Mouse (Mus musculus) heart, postnatal 25 days (tissue): ENCODE results near the gene Sync. TPM values are rescaled to one million over a fixed set of nuclear protein-coding genes. Genes with fewer than 3 reads are reported as not detected.

Experiments used
- DNase-seq: peaks from one replicate; pipeline ENCODE4 v3.0.0; 2022; ENCODE audit warnings: low spot score
- intact Hi-C: fragments of 180-260 bp; cut with DNase I; formaldehyde crosslinking; loops from one replicate; pipeline ENCODE4 v1.15.1; 2025
- total RNA-seq, 2 experiments: library from RNA; stranded (reverse); gene quantifications; 2 replicates each; pipeline ENCODE4 v1.2.3; 2021

The Sync gene
- total RNA-seq, 2 experiments from 2014 or later, result 15.5 to 16.3 TPM

GRCm38 (mm10) chr4:129260678-129261077 is 26.7 kb upstream of the Sync start:
- intact Hi-C loops, result no loop called here
- no peak for DNase-seq

- intact Hi-C loops, result no loop called here
- DNase-seq, result no peak
These were observed 26.2 kb upstream of the Sync start, which contains the start of gene C77080 for GRCm38 (mm10) chr4:129261196-129261595. Gene C77080 (minus strand): TSS chr4:129261404.

GRCm38 (mm10) chr4:129263225-129264021 is 24.0 kb upstream of the Sync start:
- intact Hi-C loops, result no loop called here
- DNase-seq, result peak; percentile 53

- no peak for DNase-seq
- intact Hi-C loops, result no loop called here
These were observed 21.2 kb upstream of the Sync start for GRCm38 (mm10) chr4:129266191-129266590.

GRCm38 (mm10) chr4:129266821-129267220 is 20.6 kb upstream of the Sync start:
- DNase-seq, result no peak
- intact Hi-C loops, result no loop called here

GRCm38 (mm10) chr4:129268698-129269097 is 18.7 kb upstream of the Sync start:
- intact Hi-C loops, result no loop called here
- no peak for DNase-seq

GRCm38 (mm10) chr4:129271991-129272755 is 15.2 kb upstream of the Sync start:
- intact Hi-C loops, result no loop called here
- DNase-seq, result no peak

GRCm38 (mm10) chr4:129272756-129273046 is 14.7 kb upstream of the Sync start:
- intact Hi-C loops, result no loop called here
- no peak for DNase-seq

GRCm38 (mm10) chr4:129276453-129276865 is 11.0 kb upstream of the Sync start:
- intact Hi-C loops, result loop anchor here (2.0 kb wide), 2 partner anchors 66 to 142 kb away; no protein-coding TSS in a partner anchor
- peak; percentile 87 for DNase-seq

- no peak for DNase-seq
- intact Hi-C loops, result no loop called here
These were observed 4.6 kb upstream of the Sync start for GRCm38 (mm10) chr4:129282786-129283185.

- intact Hi-C loops, result no loop called here
- no peak for DNase-seq
These were observed 4.2 kb upstream of the Sync start for GRCm38 (mm10) chr4:129283226-129283625.

GRCm38 (mm10) chr4:129284685-129285084 is 2.7 kb upstream of the Sync start:
- no peak for DNase-seq
- intact Hi-C loops, result no loop called here

GRCm38 (mm10) chr4:129286001-129286682 is 1.3 kb upstream of the Sync start:
- DNase-seq, result peak; percentile 41
- intact Hi-C loops, result no loop called here

- no peak for DNase-seq
- intact Hi-C loops, result no loop called here
These were observed 540 bp upstream of the Sync start for GRCm38 (mm10) chr4:129286683-129287471.

GRCm38 (mm10) chr4:129288067-129288466 is 650 bp downstream of the Sync start:
- DNase-seq, result no peak
- intact Hi-C loops, result no loop called here

GRCm38 (mm10) chr4:129289671-129290070 is 2.3 kb downstream of the Sync start:
- no peak for DNase-seq
- intact Hi-C loops, result no loop called here

- no peak for DNase-seq
- intact Hi-C loops, result no loop called here
These were observed 5.4 kb downstream of the Sync start for GRCm38 (mm10) chr4:129292831-129293230.

GRCm38 (mm10) chr4:129293702-129294101 is 6.3 kb downstream of the Sync start:
- intact Hi-C loops, result no loop called here
- no peak for DNase-seq

GRCm38 (mm10) chr4:129295188-129295587 is 7.8 kb downstream of the Sync start:
- DNase-seq, result no peak
- intact Hi-C loops, result no loop called here

GRCm38 (mm10) chr4:129296066-129296465 is 8.6 kb downstream of the Sync start:
- intact Hi-C loops, result no loop called here
- no peak for DNase-seq
